Mouse (Mus musculus) E14TG2a.4 (cell line): ENCODE measurements around the gene Apobec1.

Experiments
- CTCF ChIP-seq: conservative IDR thresholded peaks from 2 replicates; pipeline ENCODE4 v1.5.1; 2014; ENCODE audit warnings: low read length
- POU5F1 ChIP-seq: IDR thresholded peaks from 2 replicates; pipeline ENCODE4 v1.6.1; 2014; ENCODE audit warnings: low read length, borderline replicate concordance

DNA sequence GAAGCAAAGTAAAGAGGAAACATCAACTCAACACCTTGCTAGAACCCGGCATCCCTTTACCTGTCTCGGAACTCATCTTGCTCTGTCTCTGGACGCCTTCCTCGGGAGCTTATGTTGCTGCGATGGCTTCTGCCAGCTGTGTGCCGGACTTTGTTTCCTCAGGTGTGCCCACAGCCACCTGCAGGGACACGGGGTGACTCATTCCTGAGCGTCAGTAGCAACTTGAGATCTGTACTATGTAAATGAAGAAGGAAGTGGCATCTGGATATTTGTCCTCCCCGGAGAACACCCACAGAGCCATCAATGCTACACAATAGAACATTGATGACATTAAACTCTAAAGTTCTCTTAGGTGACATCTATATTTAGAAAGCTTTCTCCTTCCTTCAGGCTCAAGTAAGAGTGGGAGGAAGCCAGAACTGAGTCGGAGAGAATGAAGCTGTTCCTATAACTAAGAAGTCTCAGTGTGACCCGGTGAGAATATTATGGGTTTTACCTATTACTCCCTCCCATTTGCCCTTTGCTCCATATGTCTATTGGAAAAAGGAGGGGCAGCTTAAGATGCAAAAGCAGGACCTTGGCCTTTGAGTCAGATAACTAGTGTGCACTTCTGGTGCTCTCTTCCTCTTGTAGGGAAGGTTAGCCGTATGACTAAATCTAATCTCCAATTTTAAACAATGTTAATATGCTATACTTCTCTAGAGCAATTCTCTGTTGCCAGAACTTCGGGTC lies 11.1 kb downstream of the Apobec1 start:
- TF ChIP-seq CTCF (no peak), POU5F1 (no peak)
